Mouse (Mus musculus) neural tube, embryonic 11.5 days (tissue): Measurements from ENCODE around the gene Ppm1l. TPM values are rescaled to one million over a fixed set of nuclear protein-coding genes. Genes with fewer than 3 reads are reported as not detected.
A peak's percentile ranks its signal among the peaks of the same experiment; 100 is the strongest.

Experiments
- ATAC-seq: fragments of 200-750 bp; cut with Nextera tagmentation; 2 replicates; pipeline ENCODE4 v1.8.0; 2017; ENCODE audit warnings: moderate number of reproducible peaks, mild to moderate bottlenecking, moderate TSS enrichment, moderate library complexity; ENCODE audit not compliant: insufficient read depth, low FRiP score, low TSS enrichment
- DNase-seq: peaks from one replicate; pipeline ENCODE4 v3.0.0-alpha.2; 2015; ENCODE audit warnings: low spot score
- H3K27ac ChIP-seq: fragments of 300-500 bp; sonication (generic); 2 replicates; pipeline ENCODE4 v1.5.1; 2014; ENCODE audit warnings: low read depth, mild to moderate bottlenecking, low read length
- H3K27me3 ChIP-seq: fragments of 300-500 bp; sonication (generic); 2 replicates; pipeline ENCODE4 v1.6.1; 2014; ENCODE audit warnings: mild to moderate bottlenecking, low read length, mixed read lengths; ENCODE audit not compliant: control insufficient read depth, insufficient read depth
- H3K36me3 ChIP-seq: fragments of 300-500 bp; sonication (generic); 2 replicates; pipeline ENCODE4 v1.6.1; 2014; ENCODE audit warnings: mild to moderate bottlenecking, low read length, moderate library complexity, mixed read lengths; ENCODE audit not compliant: control insufficient read depth, insufficient read depth
- H3K4me1 ChIP-seq: fragments of 300-500 bp; sonication (generic); 2 replicates; pipeline ENCODE4 v1.6.1; 2014; ENCODE audit warnings: low read length, mixed read lengths; ENCODE audit not compliant: control insufficient read depth, insufficient read depth
- H3K4me2 ChIP-seq: fragments of 300-500 bp; sonication (generic); 2 replicates; pipeline ENCODE4 v1.6.1; 2014; ENCODE audit warnings: low read depth, mild to moderate bottlenecking, moderate library complexity
- H3K4me3 ChIP-seq: fragments of 300-500 bp; sonication (generic); 2 replicates; pipeline ENCODE4 v1.5.1; 2014; ENCODE audit warnings: low read depth, low read length
- H3K9ac ChIP-seq: fragments of 300-500 bp; sonication (generic); 2 replicates; pipeline ENCODE4 v1.6.1; 2014; ENCODE audit warnings: mild to moderate bottlenecking, low read length
- H3K9me3 ChIP-seq: fragments of 300-500 bp; sonication (generic); 2 replicates; pipeline ENCODE4 v1.6.1; 2016; ENCODE audit warnings: low read length; ENCODE audit not compliant: control insufficient read depth
- WGBS: fragments of 180-500 bp; shearing (Covaris S2); extraction: QIAGEN DNeasy Blood & Tissue Kit; methylation state at CpG from one replicate; pipeline ENCODE4 v1.1.7; 2014; 5-methylcytosine and 5-hydroxymethylcytosine counted together
- polyA plus RNA-seq: library from polyadenylated mRNA; unstranded; fragments of >200 nt; fragmentation: Nextera tagmentation; extraction: Ambion mirVana; gene quantifications from 2 replicates; pipeline ENCODE4 v1.2.1, GENCODE M21; 2014

The Ppm1l gene
- polyA plus RNA-seq, 1 experiment from 2014 or later, result 22.6 TPM

GRCm38 (mm10) chr3:69319061-69319720 is 2.5 kb downstream of the Ppm1l start:
- Histone ChIP-seq H3K36me3 (no peaks in the 10 kb centered on the region), H3K9me3 (no peaks in the 10 kb centered on the region), H3K4me1 (peaks cover 9% of the 10 kb centered on the region; the same call in 1 of the 2 replicates), H3K27me3 (no peaks in the 10 kb centered on the region), H3K4me3 (peak overlapping the region; percentile 77), H3K4me2 (peak overlapping the region; percentile 90), H3K27ac (no peak overlapping the region), H3K9ac (no peak overlapping the region)
- ATAC-seq (no peak), DNase-seq (no peak)
- 86% methylated on average over 6 of the region's 6 CpGs for WGBS

- Histone ChIP-seq H3K4me2 (no peak overlapping the region), H3K9me3 (no peaks in the 10 kb centered on the region), H3K36me3 (no peaks in the 10 kb centered on the region), H3K27ac (no peak overlapping the region), H3K27me3 (no peaks in the 10 kb centered on the region), H3K4me3 (no peak overlapping the region), H3K4me1 (no peaks in the 10 kb centered on the region), H3K9ac (no peak overlapping the region)
- 93% methylated on average over 3 of the region's 3 CpGs for WGBS
- no peak for DNase-seq
- ATAC-seq, result no peak
These were observed 7.3 kb downstream of the Ppm1l start for GRCm38 (mm10) chr3:69323982-69324381.

- H3K27me3 ChIP-seq, result no peaks in the 10 kb centered on the region
- H3K9ac ChIP-seq, result no peak overlapping the region
- no peak for DNase-seq
- no peak for ATAC-seq
- no peaks in the 10 kb centered on the region for H3K36me3 ChIP-seq
- no peaks in the 10 kb centered on the region for H3K4me1 ChIP-seq
- H3K9me3 ChIP-seq, result no peaks in the 10 kb centered on the region
- H3K4me2 ChIP-seq, result no peak overlapping the region
- no peak overlapping the region for H3K4me3 ChIP-seq
- no peak overlapping the region for H3K27ac ChIP-seq
- 59% methylated on average over 5 of the region's 5 CpGs for WGBS
These were observed 13.2 kb downstream of the Ppm1l start for GRCm38 (mm10) chr3:69329910-69330309.

- Histone ChIP-seq H3K9ac (no peak overlapping the region), H3K4me3 (no peak overlapping the region), H3K9me3 (no peaks in the 10 kb centered on the region), H3K36me3 (no peaks in the 10 kb centered on the region), H3K4me1 (no peaks in the 10 kb centered on the region), H3K4me2 (no peak overlapping the region), H3K27me3 (no peaks in the 10 kb centered on the region), H3K27ac (no peak overlapping the region)
- WGBS, result 78% methylated on average over 9 of the region's 9 CpGs
- no peak for ATAC-seq
- DNase-seq, result no peak
These were observed 17.2 kb downstream of the Ppm1l start for GRCm38 (mm10) chr3:69333819-69334218.

GRCm38 (mm10) chr3:69340486-69340885 is 23.8 kb downstream of the Ppm1l start:
- Histone ChIP-seq H3K27me3 (no peaks in the 10 kb centered on the region), H3K4me2 (no peak overlapping the region), H3K27ac (no peak overlapping the region), H3K4me1 (no peaks in the 10 kb centered on the region), H3K9me3 (no peaks in the 10 kb centered on the region), H3K36me3 (no peaks in the 10 kb centered on the region), H3K9ac (no peak overlapping the region), H3K4me3 (no peak overlapping the region)
- 88% methylated on average over 1 of the region's 1 CpGs for WGBS
- no peak for ATAC-seq
- no peak for DNase-seq

GRCm38 (mm10) chr3:69340971-69341370 is 24.3 kb downstream of the Ppm1l start:
- DNase-seq (no peak), ATAC-seq (no peak)
- Histone ChIP-seq H3K9me3 (no peaks in the 10 kb centered on the region), H3K4me1 (no peaks in the 10 kb centered on the region), H3K27me3 (no peaks in the 10 kb centered on the region), H3K27ac (no peak overlapping the region), H3K4me2 (no peak overlapping the region), H3K36me3 (no peaks in the 10 kb centered on the region), H3K9ac (no peak overlapping the region), H3K4me3 (no peak overlapping the region)

GRCm38 (mm10) chr3:69341514-69341913 is 24.9 kb downstream of the Ppm1l start:
- WGBS, result 83% methylated on average over 8 of the region's 8 CpGs
- H3K36me3 ChIP-seq, result no peaks in the 10 kb centered on the region
- no peaks in the 10 kb centered on the region for H3K9me3 ChIP-seq
- no peak for ATAC-seq
- no peak overlapping the region for H3K4me2 ChIP-seq
- no peaks in the 10 kb centered on the region for H3K27me3 ChIP-seq
- DNase-seq, result no peak
- H3K4me3 ChIP-seq, result no peak overlapping the region
- no peak overlapping the region for H3K9ac ChIP-seq
- H3K4me1 ChIP-seq, result no peaks in the 10 kb centered on the region
- no peak overlapping the region for H3K27ac ChIP-seq

GRCm38 (mm10) chr3:69342247-69342921 is 25.7 kb downstream of the Ppm1l start:
- no peaks in the 10 kb centered on the region for H3K4me1 ChIP-seq
- H3K9me3 ChIP-seq, result no peaks in the 10 kb centered on the region
- no peak overlapping the region for H3K9ac ChIP-seq
- no peaks in the 10 kb centered on the region for H3K36me3 ChIP-seq
- H3K4me2 ChIP-seq, result no peak overlapping the region
- ATAC-seq (no peak), DNase-seq (no peak)
- H3K4me3 ChIP-seq, result no peak overlapping the region
- no peaks in the 10 kb centered on the region for H3K27me3 ChIP-seq
- H3K27ac ChIP-seq, result no peak overlapping the region
- WGBS, result 83% methylated on average over 8 of the region's 8 CpGs

- WGBS, result 91% methylated on average over 10 of the region's 10 CpGs
- Histone ChIP-seq H3K4me2 (no peak overlapping the region), H3K4me1 (no peaks in the 10 kb centered on the region), H3K27me3 (no peaks in the 10 kb centered on the region), H3K9me3 (no peaks in the 10 kb centered on the region), H3K27ac (no peak overlapping the region), H3K36me3 (no peaks in the 10 kb centered on the region), H3K9ac (no peak overlapping the region), H3K4me3 (no peak overlapping the region)
- DNase-seq, result no peak
- no peak for ATAC-seq
These were observed 26.5 kb downstream of the Ppm1l start for GRCm38 (mm10) chr3:69343124-69343523.
